Mouse (Mus musculus) spleen, embryonic (tissue): ENCODE results near the gene Atrnl1.

ENCODE experiments used
- CTCF ChIA-PET: fragments of 350-600 bp; sonication (Branson Sonifier 250); formaldehyde crosslinking; loops from one replicate; lab custom pipeline; 2022; lab: Charles Lee

Gene Atrnl1

DNA sequence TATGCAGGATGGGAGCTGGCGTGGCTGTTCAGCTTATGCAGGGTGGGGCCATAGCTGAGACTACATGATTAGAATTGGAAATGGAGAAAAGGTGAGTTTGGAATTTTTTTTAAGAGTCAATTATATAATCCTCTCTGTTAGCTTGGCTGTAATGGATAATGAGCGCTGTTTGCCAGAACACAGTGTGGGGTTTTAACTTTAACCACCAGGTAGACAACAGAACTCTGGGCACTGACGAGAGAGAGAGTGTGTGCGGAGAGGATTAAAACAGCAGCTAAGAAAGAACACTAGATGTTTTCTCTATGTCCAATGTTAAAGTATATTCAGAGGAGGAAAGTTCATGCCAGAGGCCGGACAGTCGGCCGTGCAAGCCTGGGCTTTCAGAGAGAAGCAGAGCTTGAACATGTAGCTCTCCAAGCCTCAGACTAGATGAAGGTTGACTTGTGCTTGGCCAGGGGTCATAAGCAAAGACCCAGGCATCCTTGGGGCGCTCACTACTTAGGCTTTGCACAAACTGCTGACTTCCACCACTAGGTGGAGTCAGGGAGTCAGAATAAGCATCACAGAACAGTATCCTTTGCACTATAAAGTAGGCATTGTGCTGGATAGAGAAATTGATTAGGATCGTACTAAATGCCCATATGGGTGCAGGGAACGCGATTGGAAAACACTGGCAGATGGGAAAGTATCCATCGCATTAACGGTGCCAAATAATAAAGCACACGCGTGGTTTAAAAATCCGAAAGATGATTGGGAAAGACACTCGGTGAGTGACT, 205.6 kb downstream of the Atrnl1 start:
- CTCF ChIA-PET = interaction anchor here (0.5 kb wide), 1 partner anchor 58 kb away, joined by 3 read pairs; no protein-coding TSS in a partner anchor

DNA sequence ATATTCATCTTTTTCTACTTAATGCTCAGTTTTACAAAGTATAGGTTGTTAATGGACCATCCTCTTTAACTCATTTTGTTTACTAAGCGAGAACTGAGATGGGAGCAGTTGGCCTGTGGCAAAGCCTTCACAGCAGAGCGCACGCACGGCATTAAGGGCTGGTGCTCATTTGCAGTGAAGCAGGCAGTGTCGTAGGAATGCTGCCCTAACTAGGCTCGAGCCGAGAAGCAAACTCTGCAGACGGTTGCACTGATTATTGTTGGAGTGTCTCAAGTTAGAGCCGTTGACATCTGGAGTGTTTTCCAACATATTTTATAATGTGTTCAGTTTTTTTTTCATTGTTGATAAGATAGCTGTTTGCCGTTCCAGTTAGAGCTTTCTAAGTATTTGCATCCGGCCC, 206.9 kb downstream of the Atrnl1 start:
- CTCF ChIA-PET = no interaction called here

DNA sequence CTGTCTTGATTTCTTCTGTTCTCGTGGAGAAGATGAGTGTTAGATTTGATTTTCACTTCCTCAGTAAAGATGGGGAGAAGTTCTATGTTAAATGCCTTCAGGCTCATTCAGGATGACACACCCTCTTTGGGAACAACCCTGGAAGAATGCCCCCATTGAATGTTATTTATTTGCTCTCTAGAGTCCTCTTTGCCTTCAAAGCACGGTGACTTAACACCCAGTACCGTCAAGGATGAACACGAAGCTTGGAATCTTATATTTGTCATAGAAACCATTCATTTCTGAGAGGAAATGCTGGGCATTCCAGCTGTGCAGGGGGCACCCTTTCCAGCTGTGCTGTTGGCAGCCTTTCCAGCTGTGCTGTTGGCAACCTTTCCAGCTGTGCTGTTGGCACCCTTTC, 212.6 kb downstream of the Atrnl1 start:
- CTCF ChIA-PET = no interaction called here

DNA sequence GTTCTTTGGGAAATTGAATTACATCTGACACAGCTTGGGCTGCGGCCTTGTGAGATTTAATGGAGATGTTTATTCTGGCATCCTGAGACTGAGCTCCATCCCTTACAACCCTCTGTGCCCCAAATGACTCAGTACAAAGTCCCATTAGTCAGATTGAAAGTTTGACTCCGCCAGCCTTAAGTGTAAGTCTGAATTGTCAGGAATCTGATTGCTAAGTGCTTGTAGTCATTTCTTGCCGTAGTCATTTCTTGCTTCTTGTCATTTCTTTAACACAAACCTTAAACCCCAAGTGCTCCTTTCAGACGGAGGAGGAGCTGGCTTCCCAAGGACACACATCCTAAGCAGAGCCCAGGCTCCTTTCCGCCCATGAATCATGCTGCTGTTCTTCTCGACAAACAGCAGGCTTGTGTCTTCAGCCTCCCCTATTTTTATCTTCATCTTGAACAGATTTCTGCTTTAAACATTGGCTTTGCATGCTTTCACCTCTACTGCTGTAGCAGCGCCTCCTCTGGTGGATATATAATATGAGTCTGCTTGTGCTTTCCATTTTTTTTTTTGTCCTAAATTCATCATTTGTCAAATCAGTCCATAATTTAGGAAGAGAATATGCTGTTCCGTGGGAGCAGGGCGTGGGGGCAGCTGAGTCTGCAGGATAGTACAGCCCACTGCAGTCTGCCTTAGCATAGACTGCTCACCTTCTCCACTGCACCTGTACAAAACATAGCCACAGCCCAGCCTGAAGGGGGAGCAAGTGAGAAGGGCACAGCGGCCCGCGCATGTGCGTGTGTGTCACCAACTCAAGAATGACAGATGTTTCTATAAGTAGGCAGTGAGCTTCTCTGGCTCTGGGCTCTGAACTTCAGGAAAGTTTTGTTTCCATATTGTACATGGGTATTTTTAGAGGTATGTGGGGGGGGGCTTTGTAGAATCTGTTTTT, 214.7 kb downstream of the Atrnl1 start:
- CTCF ChIA-PET = no interaction called here

DNA sequence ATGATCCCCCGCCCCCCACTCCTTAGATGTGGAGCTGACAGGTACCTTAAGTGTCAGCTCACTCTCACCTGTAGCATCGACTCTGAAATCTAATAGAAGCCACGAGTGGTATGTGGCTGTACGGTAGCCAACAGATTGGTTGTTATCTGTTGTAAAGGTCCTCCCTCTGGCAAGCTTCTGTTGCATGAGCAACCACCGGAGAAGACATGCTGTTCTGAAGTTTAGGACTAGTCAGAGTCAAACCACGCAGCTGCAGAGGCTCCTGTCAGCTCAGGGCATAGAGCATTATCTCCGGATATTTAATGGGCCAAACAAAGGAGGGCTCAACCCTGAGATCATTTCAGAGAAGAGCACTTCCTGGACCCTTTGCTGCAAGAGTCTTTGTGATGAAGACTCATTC, 222.2 kb downstream of the Atrnl1 start:
- CTCF ChIA-PET = no interaction called here

DNA sequence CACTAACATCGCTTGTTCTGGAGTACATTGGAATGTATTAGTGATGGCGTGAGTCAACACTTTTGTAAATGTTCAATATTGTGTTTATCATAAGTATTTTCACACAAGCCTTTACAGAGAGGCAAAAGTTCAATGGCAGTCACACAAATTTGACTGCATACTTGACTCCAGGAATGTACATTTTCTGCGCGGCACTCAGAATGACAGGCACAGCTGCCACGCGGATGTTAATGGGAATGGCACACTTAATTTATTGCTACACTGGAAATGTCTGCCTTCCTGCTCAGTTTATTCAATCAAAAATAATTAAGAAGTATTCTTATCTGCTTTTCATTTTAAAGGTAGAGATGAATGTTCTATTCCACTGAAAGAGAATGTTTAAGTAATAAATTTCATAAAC, 227.0 kb downstream of the Atrnl1 start:
- CTCF ChIA-PET = no interaction called here

DNA sequence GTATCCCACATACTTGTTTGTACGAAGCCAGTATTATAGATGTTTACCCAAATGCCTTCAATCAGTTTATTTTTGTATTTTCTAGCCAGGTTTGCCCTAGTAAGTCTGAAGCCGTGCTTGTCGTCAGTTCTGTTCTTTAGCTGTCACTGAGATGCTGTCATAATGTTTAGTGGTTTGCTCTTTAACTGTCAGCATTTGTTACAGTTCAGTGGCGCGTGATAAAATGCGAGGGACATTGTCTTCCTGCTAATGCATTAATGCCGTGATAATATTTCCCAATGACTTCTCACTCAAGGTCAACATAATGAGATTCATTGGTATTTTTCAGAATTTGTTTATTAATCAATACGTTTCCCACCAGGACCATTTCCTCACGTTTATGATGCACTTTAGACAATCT, 227.7 kb downstream of the Atrnl1 start:
- CTCF ChIA-PET = no interaction called here

DNA sequence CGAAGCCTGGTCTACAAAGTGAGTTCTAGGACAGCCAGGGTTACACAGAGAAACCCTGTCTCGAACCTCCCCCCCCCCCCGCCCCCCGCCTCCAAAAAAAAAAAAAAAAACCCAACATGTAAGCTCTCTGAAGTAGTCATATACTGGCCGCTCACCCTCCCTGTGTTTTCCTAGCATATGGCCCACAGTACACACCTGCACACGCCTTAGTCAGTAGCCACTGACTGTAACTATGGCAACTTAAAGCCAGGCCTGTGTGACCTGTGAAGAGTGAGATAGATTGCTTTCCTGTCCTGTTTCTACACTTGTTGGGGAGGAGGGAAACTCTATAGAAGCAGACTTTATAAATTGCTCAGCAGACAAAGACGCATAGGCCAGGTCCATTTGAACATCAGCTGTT, 239.1 kb downstream of the Atrnl1 start:
- CTCF ChIA-PET = no interaction called here

DNA sequence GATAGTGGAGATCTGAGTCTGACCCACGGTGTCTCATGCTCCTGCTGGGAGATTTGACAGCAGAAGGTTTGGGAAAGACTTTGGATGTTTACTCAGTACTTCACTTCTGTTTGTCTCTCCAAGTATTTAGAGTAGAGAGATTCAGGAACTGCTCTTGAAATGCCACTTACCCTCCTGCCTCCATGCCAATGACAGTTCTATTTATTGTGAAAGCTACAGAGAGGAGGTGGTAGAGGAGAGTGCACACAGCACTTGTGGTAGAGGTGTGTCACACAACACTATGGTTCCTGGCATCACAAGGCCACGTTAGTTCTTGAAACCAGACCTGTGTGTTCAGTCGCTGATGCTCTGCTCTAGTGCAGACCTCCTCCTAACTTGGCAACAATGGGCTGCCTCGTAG, 257.5 kb downstream of the Atrnl1 start:
- CTCF ChIA-PET = no interaction called here

DNA sequence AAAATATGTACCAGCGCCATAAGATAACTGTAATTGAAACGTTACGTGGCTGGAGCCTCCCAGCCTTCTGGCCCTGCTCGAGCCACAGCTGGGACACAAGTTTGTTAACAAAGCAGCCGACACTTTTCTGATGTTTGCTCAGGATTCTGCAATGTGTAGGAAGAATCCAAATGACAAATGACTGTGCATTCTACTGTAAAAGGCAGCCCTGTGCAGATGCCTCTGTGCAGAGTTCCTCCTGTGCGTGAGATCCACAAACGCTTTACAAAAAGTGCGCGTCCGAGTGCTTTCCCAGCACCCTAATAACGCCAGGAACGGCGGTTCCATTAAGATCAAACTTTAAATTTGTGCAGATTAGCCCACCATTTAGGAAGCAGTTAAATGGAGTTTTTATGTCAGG, 260.0 kb downstream of the Atrnl1 start:
- CTCF ChIA-PET = no interaction called here

DNA sequence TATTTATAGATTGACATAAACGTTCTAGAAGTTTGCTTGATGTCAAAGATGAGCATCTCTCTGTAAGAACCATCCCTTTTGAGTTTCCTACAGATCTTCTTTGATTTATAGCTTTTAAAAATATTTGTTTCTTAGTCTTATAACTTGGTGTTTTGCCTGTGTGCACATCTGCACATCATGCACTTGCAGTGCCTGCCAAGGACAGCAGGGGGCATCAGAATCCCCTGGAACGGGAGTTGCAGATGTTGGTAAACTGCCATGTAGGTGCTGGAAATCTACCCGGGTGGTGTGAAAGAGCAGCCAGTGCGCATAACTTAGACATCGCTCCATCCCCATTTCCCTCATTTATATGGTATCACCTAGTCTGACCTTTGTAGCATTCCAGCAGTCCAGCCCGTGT, 265.2 kb downstream of the Atrnl1 start:
- CTCF ChIA-PET = interaction anchor here (0.6 to 0.7 kb wide), 2 partner anchors 221 to 592 kb away, joined by 3 read pairs; no protein-coding TSS in a partner anchor

DNA sequence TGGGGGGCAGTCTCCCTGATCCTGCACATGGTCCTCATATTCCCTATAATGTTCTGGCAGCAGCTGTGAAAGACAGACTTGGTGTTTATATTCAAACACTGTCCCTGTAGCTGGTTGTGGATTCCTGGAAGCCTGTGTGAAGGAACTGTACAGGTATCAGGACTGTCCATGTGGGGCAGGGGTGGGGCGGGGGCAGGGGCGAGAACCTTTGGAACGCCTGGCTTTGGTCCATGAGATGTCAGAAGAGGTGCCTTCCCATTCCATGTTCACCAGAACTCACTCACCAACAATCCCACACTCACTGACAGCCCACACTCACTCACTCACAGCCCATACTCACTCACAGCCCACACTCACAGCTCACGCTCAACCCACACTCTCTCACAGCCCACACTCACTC, 266.5 kb downstream of the Atrnl1 start:
- CTCF ChIA-PET = interaction anchor here (0.5 kb wide), 1 partner anchor 1950 kb away, joined by 3 read pairs; no protein-coding TSS in a partner anchor

DNA sequence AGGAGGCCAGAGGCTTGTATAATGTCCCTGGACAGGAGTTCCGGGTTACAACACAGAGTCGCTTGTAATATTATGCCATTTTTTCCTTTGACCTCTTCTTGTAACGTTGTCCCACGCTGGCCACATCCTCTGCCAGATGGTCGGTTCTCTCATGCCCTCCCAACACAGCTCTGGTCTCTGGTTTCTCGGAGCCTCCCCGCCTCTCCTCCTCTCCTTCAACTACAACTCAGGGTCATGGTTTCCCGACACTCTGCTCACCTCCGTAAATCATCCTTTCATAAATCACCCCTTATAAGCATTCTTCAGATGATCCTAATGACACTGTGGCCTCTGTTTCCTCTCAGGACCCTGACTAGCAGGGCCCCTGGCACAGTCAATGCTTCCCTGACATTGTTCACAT, 267.7 kb downstream of the Atrnl1 start:
- CTCF ChIA-PET = no interaction called here

DNA sequence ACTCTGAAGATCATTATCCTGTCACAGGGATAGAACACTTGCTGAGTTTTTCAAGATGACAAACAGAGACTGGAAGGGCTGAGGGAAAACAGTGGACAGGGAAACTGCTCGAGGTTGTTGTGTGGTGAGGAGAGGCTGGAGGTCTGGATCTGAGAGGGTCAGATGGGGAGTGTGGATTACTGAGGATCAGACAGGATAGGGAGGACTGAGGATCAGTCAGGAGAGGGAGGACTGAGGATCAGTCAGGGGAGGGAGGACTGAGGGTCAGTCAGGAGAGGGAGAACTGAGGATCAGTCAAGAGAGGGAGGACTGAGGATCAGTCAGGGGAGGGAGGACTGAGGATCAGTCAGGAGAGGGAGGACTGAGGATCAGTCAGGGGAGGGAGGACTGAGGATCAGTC, 269.0 kb downstream of the Atrnl1 start:
- CTCF ChIA-PET = interaction anchor here (0.6 kb wide), 1 partner anchor 1027 kb away, joined by 3 read pairs; no protein-coding TSS in a partner anchor

DNA sequence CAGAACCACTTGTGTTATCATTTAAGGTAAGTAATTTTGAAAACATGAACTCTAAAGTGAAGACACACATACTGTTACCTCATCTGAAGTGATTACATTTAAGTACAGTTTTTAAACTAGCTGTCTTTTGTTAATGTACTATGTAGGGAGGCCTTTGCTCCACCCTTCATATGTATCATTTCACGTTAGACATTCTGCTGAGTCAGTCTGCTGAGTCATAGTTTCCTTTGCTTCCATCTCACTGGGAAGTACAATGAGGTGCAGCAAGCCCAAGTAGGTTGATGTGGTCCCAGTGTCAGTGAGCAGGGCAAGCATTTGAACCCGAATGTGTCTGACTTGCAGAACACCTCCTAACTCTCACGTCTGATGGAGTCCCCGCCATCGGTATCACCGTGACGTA, 271.1 kb downstream of the Atrnl1 start:
- CTCF ChIA-PET = no interaction called here

DNA sequence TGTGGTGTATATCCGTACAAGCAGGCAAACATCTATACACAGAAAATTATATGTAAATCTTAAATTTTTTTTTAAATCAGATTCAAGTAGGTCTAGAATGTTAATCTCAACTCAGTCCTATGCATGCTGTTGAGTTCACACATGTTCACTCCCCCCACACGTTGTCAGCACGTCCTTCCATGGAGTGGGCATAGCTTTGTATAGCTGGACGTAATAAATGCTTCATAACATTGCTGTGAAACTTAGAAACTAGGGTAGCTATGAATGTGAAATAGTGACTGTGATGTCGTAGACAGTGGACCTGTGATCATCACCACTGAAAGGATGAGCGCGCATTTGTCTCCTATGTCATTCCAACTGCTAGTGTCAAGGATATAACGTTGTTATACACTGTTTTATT, 278.0 kb downstream of the Atrnl1 start:
- CTCF ChIA-PET = no interaction called here

DNA sequence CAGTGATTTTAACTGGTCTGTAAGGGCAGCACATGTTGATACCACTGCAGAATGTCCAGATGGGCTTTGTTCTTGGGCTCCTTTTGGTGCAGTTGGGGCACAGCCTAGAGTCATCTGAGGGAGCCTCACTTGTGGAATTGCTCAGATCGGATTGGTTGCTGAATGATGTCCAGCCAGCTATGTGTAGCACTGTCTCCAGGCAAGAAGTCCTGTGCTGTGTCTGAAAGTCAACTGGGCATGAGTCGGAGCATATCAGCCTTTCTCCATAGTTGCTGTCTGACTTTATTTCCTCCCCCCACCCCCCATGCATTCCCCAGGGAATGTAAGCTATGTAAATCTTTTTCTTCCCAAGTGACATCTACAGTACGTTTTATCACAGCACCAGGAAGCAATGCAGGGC, 278.9 kb downstream of the Atrnl1 start:
- CTCF ChIA-PET = interaction anchor here (0.6 kb wide), 2 partner anchors 314 to 404 kb away, joined by 12 to 13 read pairs; no protein-coding TSS in a partner anchor

DNA sequence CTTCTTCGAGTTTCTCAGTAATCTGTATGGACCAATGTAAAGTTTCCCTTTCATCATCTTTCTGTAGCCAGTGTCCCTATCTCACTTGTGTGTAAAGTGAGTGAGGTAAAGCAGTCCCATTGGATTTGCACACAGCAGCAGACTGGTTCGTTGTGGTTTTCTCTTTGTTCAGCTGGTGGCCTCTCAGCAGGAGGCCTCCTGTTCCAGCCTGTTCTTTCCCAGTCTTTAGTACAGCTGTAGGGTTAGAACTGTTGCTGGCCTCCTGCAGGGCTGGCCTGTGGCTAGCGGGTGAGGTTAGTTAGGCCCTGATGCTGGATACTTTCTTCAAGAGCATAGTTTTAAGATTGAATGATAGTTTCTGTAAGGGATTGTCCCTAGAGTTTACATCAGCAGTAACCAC, 280.1 kb downstream of the Atrnl1 start:
- CTCF ChIA-PET = no interaction called here

DNA sequence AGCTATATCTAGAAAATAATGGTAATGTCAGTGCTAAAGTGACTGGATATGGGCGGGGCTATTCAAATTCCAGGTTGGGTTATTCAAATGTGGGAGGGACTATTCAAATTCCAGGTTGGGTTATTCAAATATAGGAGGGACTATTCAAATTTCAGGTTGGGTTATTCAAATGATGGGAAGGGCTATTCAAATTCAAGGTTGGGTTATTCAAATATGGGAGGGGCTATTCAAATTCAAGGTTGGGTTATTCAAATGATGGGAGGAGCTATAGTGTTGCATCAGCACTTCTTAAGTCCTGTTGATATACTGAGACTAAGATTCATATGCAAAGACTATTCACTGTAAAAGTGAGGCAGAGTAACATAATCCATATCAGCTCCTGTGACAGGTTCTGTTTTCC, 283.4 kb downstream of the Atrnl1 start:
- CTCF ChIA-PET = no interaction called here

DNA sequence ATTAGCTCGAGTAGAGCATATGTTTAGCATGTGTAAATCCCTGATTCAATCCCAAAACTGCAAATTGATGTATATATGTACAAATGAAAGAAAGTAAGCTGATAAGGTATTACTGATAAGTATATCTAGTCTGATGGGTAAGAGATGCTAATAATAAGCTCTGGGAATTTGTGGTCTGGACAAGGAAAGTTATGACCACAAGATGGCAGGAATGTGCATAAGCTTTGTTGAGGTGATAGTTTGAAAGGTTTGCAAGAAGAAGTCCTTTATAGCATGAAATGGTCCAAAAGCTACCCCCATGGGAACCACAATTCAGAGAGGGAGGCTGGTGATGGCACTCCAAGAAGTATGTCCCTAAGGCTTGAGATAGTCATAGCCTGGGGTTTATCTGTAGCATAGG, 289.2 kb downstream of the Atrnl1 start:
- CTCF ChIA-PET = no interaction called here

DNA sequence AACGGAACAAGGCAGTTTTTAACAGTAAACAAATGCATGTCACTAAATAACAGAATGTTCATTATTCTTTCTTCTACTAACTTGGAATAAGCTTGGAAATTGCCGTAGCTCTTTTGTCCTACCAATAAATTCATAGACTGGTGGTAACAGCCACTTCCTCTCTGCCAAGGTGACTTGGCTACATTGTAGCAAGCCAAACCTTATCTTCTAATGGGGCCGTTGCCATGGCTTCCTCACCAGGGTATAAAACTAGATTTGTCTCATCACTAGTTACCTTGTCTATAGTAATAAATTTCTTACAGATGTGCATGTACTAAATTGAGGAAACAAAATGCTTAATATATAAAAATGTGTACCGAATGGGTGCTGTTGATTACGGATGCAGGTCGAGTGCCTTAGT, 298.6 kb downstream of the Atrnl1 start:
- CTCF ChIA-PET = no interaction called here

DNA sequence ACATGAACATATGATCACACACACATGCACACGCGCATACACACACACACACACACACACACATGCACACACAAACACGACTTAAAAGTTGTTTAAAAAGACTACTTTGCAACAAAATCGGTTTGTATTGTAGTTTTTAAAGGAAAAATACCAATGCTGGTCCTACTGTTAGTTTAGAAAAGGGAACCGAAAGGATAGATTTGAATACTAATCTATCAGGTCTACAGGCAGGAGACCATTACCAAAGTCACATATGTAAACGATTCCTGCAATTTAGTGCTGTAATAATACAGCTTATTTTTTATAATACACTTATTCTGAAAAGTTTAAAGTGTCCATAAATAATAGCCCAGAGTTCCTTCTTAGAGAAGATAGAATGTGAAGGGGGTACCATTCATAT, 299.8 kb downstream of the Atrnl1 start:
- CTCF ChIA-PET = no interaction called here

DNA sequence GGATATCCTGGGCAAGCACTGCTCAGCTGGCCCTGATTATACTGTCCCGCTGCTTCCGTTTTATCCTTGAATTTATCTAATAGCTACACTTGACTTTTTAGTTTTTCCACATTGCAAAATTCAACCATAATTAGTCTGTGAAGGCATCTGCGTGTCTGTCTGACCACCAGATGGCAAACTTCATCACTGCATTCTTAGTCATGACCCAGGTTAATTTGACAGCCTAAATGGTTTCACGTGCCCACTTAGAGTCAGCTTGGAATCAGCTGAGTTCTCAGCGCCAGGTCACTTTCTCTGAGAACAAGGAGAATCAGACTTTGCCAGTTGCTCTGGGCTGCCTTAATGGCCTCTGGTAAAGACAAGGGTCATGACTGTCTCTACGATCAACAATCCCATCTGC, 305.5 kb downstream of the Atrnl1 start:
- CTCF ChIA-PET = no interaction called here
